Mouse (Mus musculus) cortical plate, adult 2 months (tissue): ENCODE data around the gene Krt34. TPM values are rescaled to one million over a fixed set of nuclear protein-coding genes. Genes with fewer than 3 reads are reported as not detected.

Experiments
- H3K27ac ChIP-seq: fragments of 200-500 bp; 2 replicates; pipeline ENCODE4 v1.5.1; 2012; ENCODE audit warnings: low read length, control low read depth, inconsistent platforms; ENCODE audit not compliant: insufficient read depth
- H3K4me1 ChIP-seq: fragments of 200-500 bp; 2 replicates; pipeline ENCODE4 v1.6.1; 2011; ENCODE audit warnings: low read length; ENCODE audit not compliant: control insufficient read depth, insufficient read depth
- H3K4me3 ChIP-seq: fragments of 200-500 bp; 2 replicates; pipeline ENCODE4 v1.5.1; 2011; ENCODE audit warnings: mild to moderate bottlenecking, low read length, control low read depth; ENCODE audit not compliant: insufficient read depth
- CTCF ChIP-seq: fragments of 200-500 bp; IDR thresholded peaks from 2 replicates; pipeline ENCODE4 v1.5.1; 2011; ENCODE audit warnings: mild to moderate bottlenecking, control low read depth, low read length; ENCODE audit not compliant: insufficient read depth; ENCODE audit errors: extremely low read depth
- POLR2A ChIP-seq: fragments of 200-500 bp; IDR thresholded peaks from 2 replicates; pipeline ENCODE4 v1.6.1; 2011; ENCODE audit warnings: mild to moderate bottlenecking, low read length, control low read depth; ENCODE audit not compliant: insufficient read depth; ENCODE audit errors: extremely low read depth
- polyA plus RNA-seq: library from polyadenylated mRNA; depleted of rRNA; stranded (reverse); fragments of >200 nt; gene quantifications from 2 replicates; pipeline ENCODE4 v1.2.3, GENCODE M21; 2012; rRNA removed

The Krt34 gene
- polyA plus RNA-seq, 1 experiment = not detected

- Histone ChIP-seq H3K4me1 (no peaks in the 10 kb centered on the region), H3K4me3 (no peak overlapping the region), H3K27ac (no peak overlapping the region)
- no peak for TF ChIP-seq CTCF
- no peak for TF ChIP-seq POLR2A
Observed at GRCm38 (mm10) chr11:100006624-100007023, 34.7 kb downstream of the Krt34 start.

- no peak for TF ChIP-seq POLR2A
- H3K4me3 ChIP-seq = no peak overlapping the region
- H3K4me1 ChIP-seq = no peaks in the 10 kb centered on the region
- no peak overlapping the region for H3K27ac ChIP-seq
Observed at GRCm38 (mm10) chr11:100005905-100006304, 35.4 kb downstream of the Krt34 start.

GRCm38 (mm10) chr11:100004846-100005245 is 36.5 kb downstream of the Krt34 start:
- TF ChIP-seq CTCF (peak; percentile 71), POLR2A (no peak)
- Histone ChIP-seq H3K27ac (no peak overlapping the region), H3K4me3 (no peak overlapping the region), H3K4me1 (no peaks in the 10 kb centered on the region)

GRCm38 (mm10) chr11:99999091-99999490 is 42.3 kb downstream of the Krt34 start:
- Histone ChIP-seq H3K4me3 (no peak overlapping the region), H3K27ac (no peak overlapping the region), H3K4me1 (no peaks in the 10 kb centered on the region)
- no peak for TF ChIP-seq POLR2A
- no peak for TF ChIP-seq CTCF

- Histone ChIP-seq H3K4me1 (0 out of 2 replicates have a peak, but pooled peaks cover 2% of the 10 kb centered on the region), H3K27ac (no peak overlapping the region), H3K4me3 (no peak overlapping the region)
- no peak for TF ChIP-seq CTCF
- TF ChIP-seq POLR2A = no peak
Observed at GRCm38 (mm10) chr11:99994384-99994661, 47.0 kb downstream of the Krt34 start.

GRCm38 (mm10) chr11:99993620-99994383 is 47.6 kb downstream of the Krt34 start, which contains the start of gene Krtap17-1:
Gene Krtap17-1, minus strand, starts transcription at chr11:99993994.
- Histone ChIP-seq H3K4me3 (no peak within 1 kb of the TSS), H3K4me1 (0 out of 2 replicates have a peak, but pooled peaks cover 2% of the 10 kb centered on the region), H3K27ac (no peak within 1 kb of the TSS)
- TF ChIP-seq CTCF (no peak), POLR2A (no peak)

- 0 out of 2 replicates have a peak, but pooled peaks cover 2% of the 10 kb centered on the region for H3K4me1 ChIP-seq
- no peak overlapping the region for H3K4me3 ChIP-seq
- TF ChIP-seq CTCF = no peak
- TF ChIP-seq POLR2A = no peak
- H3K27ac ChIP-seq = no peak overlapping the region
Observed at GRCm38 (mm10) chr11:99990571-99990970, 50.8 kb downstream of the Krt34 start.

- Histone ChIP-seq H3K4me1 (0 out of 2 replicates have a peak, but pooled peaks cover 2% of the 10 kb centered on the region), H3K4me3 (no peak overlapping the region), H3K27ac (no peak overlapping the region)
- TF ChIP-seq CTCF (no peak), POLR2A (no peak)
Observed at GRCm38 (mm10) chr11:99989881-99990405, 51.4 kb downstream of the Krt34 start.

- Histone ChIP-seq H3K4me3 (no peak overlapping the region), H3K27ac (no peak overlapping the region), H3K4me1 (0 out of 2 replicates have a peak, but pooled peaks cover 2% of the 10 kb centered on the region)
- TF ChIP-seq POLR2A (no peak), CTCF (no peak)
Observed at GRCm38 (mm10) chr11:99988530-99988929, 52.8 kb downstream of the Krt34 start.

Other genes with a start within 250 kb of the Krt34 start
- not detected in 2 replicates for gene Gm11596, start 248.1 kb downstream of the Krt34 start, polyA plus RNA-seq
- not detected in 2 replicates for gene Gm11569, start 242.6 kb downstream of the Krt34 start, polyA plus RNA-seq
- not detected in 2 replicates for gene Gm11554, start 237.1 kb downstream of the Krt34 start, polyA plus RNA-seq
- gene Krtap4-13, start 231.7 kb downstream of the Krt34 start, polyA plus RNA-seq = not detected in 2 replicates
- not detected in 2 replicates for gene Gm11564, start 225.9 kb downstream of the Krt34 start, polyA plus RNA-seq
- gene 2300003K06Rik, start 203.5 kb downstream of the Krt34 start, polyA plus RNA-seq = not detected in 2 replicates
- not detected in 2 replicates for gene Krtap4-16, start 189.9 kb downstream of the Krt34 start, polyA plus RNA-seq
- gene Gm11568, start 183.6 kb downstream of the Krt34 start, polyA plus RNA-seq = not detected in 2 replicates
- not detected in 2 replicates for gene Gm11559, start 177.1 kb downstream of the Krt34 start, polyA plus RNA-seq
- gene Krtap9-1, start 168.2 kb downstream of the Krt34 start, polyA plus RNA-seq = not detected in 2 replicates
- gene Gm11567, start 162.4 kb downstream of the Krt34 start, polyA plus RNA-seq = not detected in 2 replicates
- gene Krtap31-1, start 133.6 kb downstream of the Krt34 start, polyA plus RNA-seq = not detected in 2 replicates
- not detected in 2 replicates for gene Gm11565, start 126.8 kb downstream of the Krt34 start, polyA plus RNA-seq
- gene Krtap31-2, start 105.3 kb downstream of the Krt34 start, polyA plus RNA-seq = not detected in 2 replicates
- gene Krtap9-5, start 93.1 kb downstream of the Krt34 start, polyA plus RNA-seq = not detected in 2 replicates
- not detected in 2 replicates for gene Krtap29-1, start 62.5 kb downstream of the Krt34 start, polyA plus RNA-seq
- gene Krtap16-1, start 55.0 kb downstream of the Krt34 start, polyA plus RNA-seq = not detected in 2 replicates
- not detected in 2 replicates for gene Krtap17-1, start 47.6 kb downstream of the Krt34 start, polyA plus RNA-seq
- gene Krt33a, start 25.3 kb downstream of the Krt34 start, polyA plus RNA-seq = 0.06 TPM in 1 of 2 replicates, not detected in the other
- gene Krt33b, start 11.7 kb downstream of the Krt34 start, polyA plus RNA-seq = not detected in 2 replicates
- not detected in 2 replicates for gene Krt31, start 9.0 kb upstream of the Krt34 start, polyA plus RNA-seq
- 0.10 TPM in 1 of 2 replicates, not detected in the other for gene Krt32, start 46.7 kb upstream of the Krt34 start, polyA plus RNA-seq
- gene Krt35, start 54.7 kb upstream of the Krt34 start, polyA plus RNA-seq = not detected in 2 replicates
- gene Krt36, start 64.1 kb upstream of the Krt34 start, polyA plus RNA-seq = not detected in 2 replicates
- not detected in 2 replicates for gene Krt13, start 80.0 kb upstream of the Krt34 start, polyA plus RNA-seq
- 0.25 TPM in 1 of 2 replicates, not detected in the other for gene Krt15, start 94.4 kb upstream of the Krt34 start, polyA plus RNA-seq
- 0.25 and 0.44 TPM in 2 replicates for gene Krt19, start 107.1 kb upstream of the Krt34 start, polyA plus RNA-seq
- 4.7 and 6.4 TPM in 2 replicates for gene Krt9, start 151.7 kb upstream of the Krt34 start, polyA plus RNA-seq
- gene Krt14, start 166.0 kb upstream of the Krt34 start, polyA plus RNA-seq = not detected in 2 replicates
- gene Krt16, start 207.3 kb upstream of the Krt34 start, polyA plus RNA-seq = not detected in 2 replicates
- 0.13 and 0.15 TPM in 2 replicates for gene Krt17, start 219.5 kb upstream of the Krt34 start, polyA plus RNA-seq
- not detected in 2 replicates for gene Krt42, start 228.3 kb upstream of the Krt34 start, polyA plus RNA-seq